Mouse (Mus musculus): ENCODE results near the gene Cdkal1.
A peak's percentile ranks its signal among the peaks of the same experiment; 100 is the strongest.

Gene Cdkal1

GRCm38 (mm10) chr13:29855281-29856031 lies at the start of gene Cdkal1:
Cdkal1 (minus strand) TSS chr13:29855674.
- peak; percentile 22 to 47 for DNase-seq (ENCODE audit: low read depth in 1 of 2, low spot score in 2 of 2)

GRCm38 (mm10) chr13:29903341-29903740 lies 47.9 kb upstream of the Cdkal1 start:
- DNase-seq (ENCODE audit: low read depth in 1 of 2, low spot score in 2 of 2), result no peak

- DNase-seq (ENCODE audit: low read depth in 1 of 2, low spot score in 2 of 2), result no peak
These were observed 47.2 kb upstream of the Cdkal1 start for GRCm38 (mm10) chr13:29902676-29903075.

- no peak for DNase-seq (ENCODE audit: low read depth in 1 of 2, low spot score in 2 of 2)
These were observed 46.2 kb upstream of the Cdkal1 start for GRCm38 (mm10) chr13:29901641-29902040.

GRCm38 (mm10) chr13:29866780-29867179 lies 11.3 kb upstream of the Cdkal1 start:
- DNase-seq (ENCODE audit: low read depth in 1 of 2, low spot score in 2 of 2), result no peak

- no peak for DNase-seq (ENCODE audit: low read depth in 1 of 2, low spot score in 2 of 2)
These were observed 8.9 kb upstream of the Cdkal1 start for GRCm38 (mm10) chr13:29864331-29864730.

- DNase-seq (ENCODE audit: low read depth in 1 of 2, low spot score in 2 of 2), result no peak
These were observed 4.6 kb upstream of the Cdkal1 start for GRCm38 (mm10) chr13:29860087-29860486.

- DNase-seq (ENCODE audit: low read depth in 1 of 2, low spot score in 2 of 2), result no peak
These were observed 2.0 kb upstream of the Cdkal1 start for GRCm38 (mm10) chr13:29857436-29857835.

- DNase-seq (ENCODE audit: low read depth in 1 of 2, low spot score in 2 of 2), result no peak
These were observed 598 bp downstream of the Cdkal1 start for GRCm38 (mm10) chr13:29854876-29855275.

GRCm38 (mm10) chr13:29838409-29839047 lies 16.9 kb downstream of the Cdkal1 start:
- no peak for DNase-seq (ENCODE audit: low read depth in 1 of 2, low spot score in 2 of 2)

- no peak for DNase-seq (ENCODE audit: low read depth in 1 of 2, low spot score in 2 of 2)
These were observed 20.3 kb downstream of the Cdkal1 start for GRCm38 (mm10) chr13:29835170-29835569.

GRCm38 (mm10) chr13:29833751-29834150 lies 21.7 kb downstream of the Cdkal1 start:
- DNase-seq (ENCODE audit: low read depth in 1 of 2, low spot score in 2 of 2), result no peak

GRCm38 (mm10) chr13:29831126-29831525 lies 24.3 kb downstream of the Cdkal1 start:
- no peak for DNase-seq (ENCODE audit: low read depth in 1 of 2, low spot score in 2 of 2)

GRCm38 (mm10) chr13:29828032-29828431 lies 27.4 kb downstream of the Cdkal1 start:
- no peak for DNase-seq (ENCODE audit: low read depth in 1 of 2, low spot score in 2 of 2)

- no peak for DNase-seq (ENCODE audit: low read depth in 1 of 2, low spot score in 2 of 2)
These were observed 29.0 kb downstream of the Cdkal1 start for GRCm38 (mm10) chr13:29826469-29826868.

GRCm38 (mm10) chr13:29826041-29826440 lies 29.4 kb downstream of the Cdkal1 start:
- no peak for DNase-seq (ENCODE audit: low read depth in 1 of 2, low spot score in 2 of 2)

GRCm38 (mm10) chr13:29824797-29825196 lies 30.7 kb downstream of the Cdkal1 start:
- no peak for DNase-seq (ENCODE audit: low read depth in 1 of 2, low spot score in 2 of 2)

- DNase-seq (ENCODE audit: low read depth in 1 of 2, low spot score in 2 of 2), result no peak
These were observed 31.1 kb downstream of the Cdkal1 start for GRCm38 (mm10) chr13:29824326-29824725.

GRCm38 (mm10) chr13:29823906-29824305 lies 31.6 kb downstream of the Cdkal1 start:
- DNase-seq (ENCODE audit: low read depth in 1 of 2, low spot score in 2 of 2), result no peak

- no peak for DNase-seq (ENCODE audit: low read depth in 1 of 2, low spot score in 2 of 2)
These were observed 32.0 kb downstream of the Cdkal1 start for GRCm38 (mm10) chr13:29823487-29823886.

- no peak for DNase-seq (ENCODE audit: low read depth in 1 of 2, low spot score in 2 of 2)
These were observed 35.4 kb downstream of the Cdkal1 start for GRCm38 (mm10) chr13:29819910-29820583.

- DNase-seq (ENCODE audit: low read depth in 1 of 2, low spot score in 2 of 2), result no peak
These were observed 36.3 kb downstream of the Cdkal1 start for GRCm38 (mm10) chr13:29819147-29819546.
